Mouse (Mus musculus): ENCODE results near the gene Tpst2.
A peak's percentile ranks its signal among the peaks of the same experiment; 100 is the strongest.

The Tpst2 gene

GRCm38 (mm10) chr5:112329805-112330564, 53.5 kb downstream of the Tpst2 start:
- no peak for DNase-seq (ENCODE audit: low spot score)

GRCm38 (mm10) chr5:112335473-112335872, 59.0 kb downstream of the Tpst2 start:
- peak; percentile 49 for DNase-seq (ENCODE audit: low spot score)

- DNase-seq (ENCODE audit: low spot score) = no peak
Observed at GRCm38 (mm10) chr5:112337004-112337403, 60.5 kb downstream of the Tpst2 start.

DNA sequence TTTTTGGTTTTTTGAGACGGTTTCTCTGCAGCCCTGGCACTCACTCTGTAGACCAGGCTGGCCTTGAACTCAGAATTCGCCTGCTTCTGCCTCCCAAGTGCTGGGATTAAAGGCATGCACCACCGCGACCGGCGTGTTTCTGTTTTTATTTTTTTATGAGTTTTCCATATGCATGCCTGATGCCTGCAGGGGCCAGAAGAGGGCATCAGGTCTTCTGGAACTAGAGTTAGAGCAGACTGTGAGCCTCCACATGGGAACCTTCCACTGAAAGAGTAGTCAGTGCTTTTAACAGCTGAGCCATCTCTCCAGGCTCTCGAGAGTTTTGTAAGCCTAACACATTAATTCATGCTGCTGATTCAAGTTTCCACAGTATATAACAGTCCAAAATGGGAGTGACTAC, 62.7 kb downstream of the Tpst2 start:
- DNase-seq (ENCODE audit: low spot score) = no peak

- DNase-seq (ENCODE audit: low spot score) = peak; percentile 85
Observed at GRCm38 (mm10) chr5:112342463-112343204, 66.1 kb downstream of the Tpst2 start, which contains the start of the genes Srrd and Hps4. Srrd (minus strand) TSS chr5:112343040. Hps4 (plus strand) TSS chr5:112343083.

GRCm38 (mm10) chr5:112343205-112343595, 66.7 kb downstream of the Tpst2 start:
- DNase-seq (ENCODE audit: low spot score) = no peak

GRCm38 (mm10) chr5:112344092-112344960, 67.8 kb downstream of the Tpst2 start:
- DNase-seq (ENCODE audit: low spot score) = no peak

DNA sequence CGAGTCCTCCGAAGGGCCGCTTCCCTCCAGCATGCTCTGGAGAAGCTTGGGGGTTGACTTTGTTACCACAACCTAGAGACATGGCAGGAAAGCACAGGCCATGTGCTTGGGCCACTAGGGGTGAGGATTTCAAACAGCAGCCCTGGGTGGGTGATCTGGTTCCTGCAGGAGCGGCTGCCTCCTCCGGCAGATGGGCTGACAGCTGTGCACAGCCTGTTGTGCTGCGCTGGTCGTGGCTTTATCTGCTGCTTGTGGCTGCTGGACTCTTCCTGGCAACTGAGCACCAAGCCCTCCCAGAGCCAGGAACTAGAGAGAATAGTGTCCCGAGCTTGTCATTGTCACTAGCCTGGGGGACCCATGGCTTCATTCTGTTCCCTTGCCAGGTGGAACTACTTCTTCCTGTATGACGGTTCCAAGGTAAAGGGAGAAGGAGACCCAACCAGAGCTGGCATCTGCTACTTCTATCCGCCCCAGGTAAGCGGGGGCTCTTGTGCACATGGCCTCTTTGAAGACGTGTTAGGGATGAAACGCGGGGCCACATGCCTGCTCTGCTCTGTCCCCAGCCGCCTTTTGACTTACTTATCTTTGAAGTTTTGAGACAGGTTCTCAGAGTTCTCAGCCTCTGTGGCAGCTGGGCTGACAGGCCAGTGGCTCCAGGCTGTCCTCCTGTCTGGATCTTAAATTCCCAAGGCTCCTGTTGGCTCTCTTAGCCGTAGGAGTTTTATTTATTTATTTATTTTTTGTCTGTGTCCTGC, 69.9 kb downstream of the Tpst2 start:
- no peak for DNase-seq (ENCODE audit: low spot score)

DNA sequence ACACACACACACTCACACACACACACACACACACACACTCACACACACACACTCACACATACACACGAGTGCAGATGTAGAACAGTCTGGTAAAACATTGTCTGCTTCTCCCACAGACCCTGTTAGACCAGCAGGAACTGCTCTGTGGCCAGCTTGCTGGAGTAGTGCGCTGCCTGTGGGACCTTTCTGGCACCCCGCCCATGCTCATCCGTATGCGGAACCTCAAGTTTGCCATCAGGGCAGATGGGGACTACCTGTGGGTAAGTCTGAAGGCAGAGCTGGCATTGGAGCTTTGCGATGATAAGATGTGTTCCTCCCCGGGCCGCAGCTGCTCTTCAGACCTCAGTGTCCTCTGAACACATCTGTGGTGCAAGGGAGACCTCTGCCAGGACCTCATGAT, 72.7 kb downstream of the Tpst2 start:
- DNase-seq (ENCODE audit: low spot score) = no peak

DNA sequence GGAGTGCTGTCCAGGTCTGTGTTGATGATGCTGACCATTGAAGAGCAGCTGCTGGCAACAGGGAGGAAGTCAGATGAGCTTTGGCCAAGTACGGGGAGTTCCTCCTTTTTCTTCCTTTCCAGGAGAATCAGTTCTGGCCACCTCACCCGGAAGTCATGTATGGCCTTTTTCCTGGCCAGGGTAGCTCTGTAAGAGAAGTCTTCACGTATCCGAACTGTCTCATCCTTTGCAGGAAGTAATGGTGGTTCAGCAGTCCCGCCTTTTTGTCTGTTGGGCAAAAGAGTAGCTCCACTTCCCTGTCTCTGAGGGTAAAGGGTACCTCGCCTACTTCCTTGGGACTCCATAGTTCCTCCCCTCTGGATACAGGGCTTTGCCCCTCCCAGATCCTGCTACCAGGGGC, 79.0 kb downstream of the Tpst2 start:
- DNase-seq (ENCODE audit: low spot score) = no peak

DNA sequence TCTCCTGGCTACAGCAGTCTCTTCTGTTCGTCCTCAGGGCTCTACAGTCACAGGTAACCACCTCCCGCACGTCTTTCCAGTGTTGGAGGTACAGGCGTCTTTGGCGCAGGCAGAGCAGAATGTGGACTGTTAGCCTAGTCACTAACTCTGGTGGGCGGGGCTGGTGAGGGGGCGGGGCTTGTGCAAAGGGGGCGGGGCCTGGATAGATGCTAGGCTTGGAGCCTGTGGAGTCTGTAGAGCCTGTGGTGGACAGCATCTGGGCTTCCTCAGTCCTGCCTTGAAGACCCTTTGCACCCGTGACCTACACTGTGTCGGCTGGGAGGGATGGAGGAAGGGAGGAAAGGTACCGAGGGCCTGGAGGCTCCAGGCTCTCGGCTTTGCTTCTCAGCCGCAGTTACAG, 79.4 kb downstream of the Tpst2 start, which contains the start of gene Gm6583:
Gene Gm6583, minus strand, starts transcription at position 124 of the 400 bp plus-strand sequence.
- no peak for DNase-seq (ENCODE audit: low spot score)

- DNase-seq (ENCODE audit: low spot score) = no peak
Observed at GRCm38 (mm10) chr5:112356322-112356721, 79.8 kb downstream of the Tpst2 start.

DNA sequence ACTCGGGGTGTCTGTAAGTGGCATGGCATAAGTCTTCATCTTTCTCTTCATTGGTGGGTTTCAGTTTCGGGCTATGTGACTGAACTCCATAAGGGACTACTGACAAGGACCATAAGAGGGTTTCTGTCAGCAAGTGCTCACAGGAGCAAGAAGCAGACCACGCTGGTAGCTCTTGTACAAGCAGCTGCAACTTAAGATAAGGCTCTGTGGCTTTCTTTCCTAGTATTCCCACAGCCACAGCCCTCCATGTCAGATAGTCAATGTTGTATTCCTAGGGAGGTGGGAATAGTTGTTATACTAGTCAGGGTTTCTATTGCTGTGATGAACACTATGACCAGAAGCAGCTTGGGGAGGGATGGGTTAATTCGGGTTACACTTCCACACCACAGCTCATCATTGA, 83.0 kb downstream of the Tpst2 start:
- no peak for DNase-seq (ENCODE audit: low spot score)

GRCm38 (mm10) chr5:112360077-112360476, 83.6 kb downstream of the Tpst2 start:
- no peak for DNase-seq (ENCODE audit: low spot score)

DNA sequence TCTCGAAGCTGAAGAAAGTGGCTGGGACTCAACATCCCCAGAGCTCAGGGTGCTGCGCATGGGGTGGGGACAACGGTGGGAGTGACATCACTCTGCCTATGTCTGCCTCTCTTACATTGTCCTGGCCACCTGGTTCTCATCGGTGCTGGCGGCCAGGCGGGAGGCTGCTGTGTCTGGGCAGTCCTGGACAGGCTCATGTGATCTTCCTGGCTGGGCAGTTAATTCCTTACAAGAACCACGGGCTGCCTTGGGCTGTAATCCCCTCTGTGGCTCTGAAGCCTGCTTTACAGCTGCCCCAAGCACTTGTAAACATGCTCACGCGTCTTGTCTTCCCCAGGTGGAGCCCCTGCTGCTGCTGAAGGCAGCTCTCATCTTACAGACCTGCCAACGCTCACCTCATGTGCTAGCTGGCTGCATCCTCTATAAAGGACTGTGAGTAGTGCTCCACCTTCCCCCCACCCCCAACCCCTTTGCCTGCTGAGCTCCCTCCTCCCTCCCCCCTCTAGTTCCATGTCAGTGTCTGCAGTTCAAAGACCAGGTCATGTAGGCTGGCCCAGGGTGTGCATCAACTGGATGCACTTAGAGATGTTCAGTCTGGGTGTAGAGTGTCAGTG, 87.8 kb downstream of the Tpst2 start:
- no peak for DNase-seq (ENCODE audit: low spot score)

Measured in ovary, postnatal 36 days (tissue).